Mouse (Mus musculus) left cerebral cortex, adult 9 months (tissue): Measurements from ENCODE around the gene Carf.

Experiments
- DNase-seq, 2 experiments: peaks; one replicate each; pipeline ENCODE4 v3.0.0; 2022; ENCODE audit warnings: low spot score in 2 of 2

Gene Carf

DNA sequence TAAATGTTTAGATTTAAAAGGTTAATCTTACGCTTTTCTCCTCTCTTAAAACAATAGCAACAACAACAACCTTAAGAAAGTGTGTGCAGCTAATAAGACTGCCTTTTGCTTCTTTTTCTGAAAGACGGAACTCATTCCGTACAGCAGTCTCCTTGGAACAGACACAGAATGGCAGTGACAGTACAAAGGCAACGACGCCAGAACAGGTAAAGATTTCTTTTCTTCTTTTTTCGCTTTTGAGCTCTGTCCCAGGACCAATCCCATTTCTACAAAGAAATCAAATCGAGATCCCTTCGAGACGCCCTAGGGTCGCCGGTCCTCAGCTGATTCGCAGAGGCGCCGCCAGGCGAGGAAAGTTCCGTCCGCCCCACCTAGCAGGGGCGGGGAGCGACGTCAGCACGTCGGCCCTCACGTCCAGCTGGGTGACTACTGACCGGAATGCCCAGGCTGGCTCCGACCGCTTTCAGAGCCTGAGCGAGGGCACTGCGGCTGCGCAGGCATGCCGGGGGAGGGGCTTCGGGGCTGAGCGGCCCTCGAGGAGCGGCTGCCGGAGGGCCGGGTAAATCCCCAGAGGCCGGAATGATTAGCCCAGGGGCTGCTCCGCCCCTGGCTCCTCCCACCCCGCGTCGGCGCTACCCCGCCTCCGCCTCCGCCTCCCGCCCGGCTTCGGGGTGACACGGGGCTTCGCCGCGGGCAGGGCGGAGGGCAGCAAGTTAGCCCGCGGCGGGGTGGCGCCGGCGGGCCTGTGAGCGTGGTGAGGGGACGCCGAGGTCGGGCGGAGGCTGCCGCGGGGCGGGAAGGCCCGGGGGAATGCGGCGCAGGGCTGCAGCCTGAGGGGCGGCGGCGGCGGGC, 82.1 kb downstream of the Carf start, which contains the start of gene Nbeal1:
Gene Nbeal1, plus strand, starts transcription at position 668 of the 852 bp plus-strand sequence.
- peak; percentile 94 to 98 for DNase-seq

DNA sequence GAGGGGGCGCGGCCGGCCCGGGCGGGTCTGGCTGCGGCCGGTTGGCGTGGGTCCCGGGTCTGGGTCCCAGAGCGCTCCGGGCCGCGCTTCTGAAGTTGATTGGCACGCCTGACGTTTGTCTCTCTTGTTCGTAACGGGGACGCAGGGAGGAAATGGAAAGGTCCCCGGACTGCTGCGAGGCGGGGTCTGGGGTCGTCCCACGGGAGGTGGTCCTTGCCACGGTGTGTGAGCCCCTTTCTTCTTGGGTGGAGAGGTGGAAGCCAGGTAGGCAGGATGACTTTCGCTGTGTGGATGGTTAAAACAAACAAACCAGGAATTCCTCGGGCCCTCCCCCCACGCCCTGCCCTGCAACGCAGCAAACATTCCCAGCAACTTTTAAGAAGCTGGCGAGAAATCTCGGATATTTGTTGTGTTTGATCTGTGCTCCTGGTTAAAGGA, 82.8 kb downstream of the Carf start:
- DNase-seq = no peak

DNA sequence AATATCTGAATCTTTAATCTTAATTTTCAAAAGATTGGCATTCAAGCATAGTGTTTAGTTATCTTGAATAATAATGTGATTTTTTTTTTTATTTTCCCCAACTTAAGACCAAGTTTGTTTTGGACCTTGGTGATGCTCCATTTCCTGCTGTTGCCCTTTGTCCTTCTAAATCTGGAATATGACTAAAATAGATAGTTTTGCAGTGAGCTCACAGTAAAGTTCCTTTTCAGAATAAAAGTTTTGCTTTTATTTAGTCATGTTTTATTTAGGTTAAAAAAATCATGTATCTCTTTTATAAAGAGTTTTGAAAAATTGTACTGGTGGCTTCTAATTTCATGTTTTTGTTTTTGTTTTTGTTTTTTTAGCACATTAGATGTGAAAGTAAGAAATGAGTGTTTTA, 90.4 kb downstream of the Carf start:
- DNase-seq = no peak

DNA sequence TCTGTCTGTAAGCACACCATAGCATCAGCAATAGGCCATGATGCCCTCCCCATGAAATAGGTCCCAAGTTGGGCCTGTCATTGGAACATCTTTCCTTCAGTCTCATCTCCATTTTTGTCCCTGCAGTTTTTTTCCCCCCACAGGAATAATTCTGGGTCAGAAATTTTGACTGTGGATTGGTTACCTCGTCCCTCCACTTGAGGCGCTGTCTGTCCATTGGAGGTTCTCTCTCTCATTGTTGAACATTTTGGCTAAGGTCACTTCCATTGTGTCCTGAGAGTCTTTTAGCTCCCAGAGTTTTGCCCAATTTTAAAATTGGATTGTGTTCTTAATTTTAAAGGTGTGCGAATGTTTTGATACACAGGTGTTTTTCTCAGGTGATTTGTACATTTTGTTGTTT, 98.8 kb downstream of the Carf start:
- no peak for DNase-seq

DNA sequence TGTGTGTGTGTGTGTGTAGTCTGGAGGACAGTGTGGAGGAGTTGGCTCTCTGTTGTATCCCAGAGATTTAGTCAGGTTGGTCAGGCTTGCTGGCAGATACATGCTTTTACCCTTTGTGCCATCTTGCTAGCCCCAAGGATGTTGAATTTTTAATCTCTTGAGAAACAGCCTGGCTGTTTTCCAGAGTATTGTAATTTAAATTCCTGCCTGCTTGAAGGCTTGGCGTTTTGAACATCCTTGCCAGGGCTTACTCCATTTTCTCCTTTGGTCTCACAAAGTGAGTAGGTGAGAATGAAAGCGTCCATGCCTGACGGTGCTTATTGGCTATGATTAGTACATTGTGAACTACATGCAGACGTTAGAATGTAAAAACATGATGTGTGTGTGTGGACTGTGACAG, 101.0 kb downstream of the Carf start:
- DNase-seq = no peak
